14 mouse cellular contexts compared by ENCODE assay signal in the genomic region with DNA sequence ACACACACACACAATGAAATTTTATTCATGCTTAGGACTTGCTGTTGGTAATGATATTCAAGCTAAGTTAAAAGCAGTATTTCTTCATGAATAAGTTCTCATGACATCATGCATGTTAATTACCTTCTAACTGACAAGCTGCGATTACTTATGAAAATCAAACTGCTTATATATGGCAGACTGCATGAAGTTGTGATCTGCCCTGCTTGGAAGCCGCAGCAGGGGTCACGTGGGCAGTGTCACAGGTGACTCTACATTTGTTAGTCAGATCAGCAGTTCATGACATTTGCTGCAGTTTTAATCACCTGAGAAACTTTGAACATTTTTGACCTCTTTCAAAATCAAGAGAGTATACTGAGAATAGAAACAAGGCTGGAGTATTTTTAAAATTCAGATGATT.
"Had no signal": no experiment of that assay in that cellular context is flagged by ENCODE, and none has a peak within 500 bp of the region (broad histone marks: within the 10 kb centered on the region; RNA-seq: fewer than 3 reads in every experiment).

No protein-coding gene starts in this region.

- H3K9ac ChIP-seq: lung, embryonic 14.5 days; midbrain, embryonic 12.5 days; neural tube, embryonic 12.5 days; stomach, embryonic 15.5 days had no signal

- H3K4me3 ChIP-seq: midbrain, embryonic 10.5 days; midbrain, embryonic 12.5 days; neural tube, embryonic 12.5 days; stomach, embryonic 15.5 days had no signal

- H3K36me3 ChIP-seq: neural tube, embryonic 12.5 days; stomach, embryonic 15.5 days had no signal

- H3K27ac ChIP-seq: midbrain, embryonic 10.5 days; midbrain, embryonic 12.5 days; neural tube, embryonic 12.5 days; stomach, embryonic 15.5 days; stomach, postnatal 0 days had no signal

- H3K9me3 ChIP-seq: midbrain, embryonic 10.5 days; midbrain, embryonic 12.5 days; neural tube, embryonic 12.5 days; stomach, embryonic 15.5 days had no signal

- H3K4me2 ChIP-seq: lung, embryonic 14.5 days; midbrain, embryonic 12.5 days; neural tube, embryonic 12.5 days; stomach, embryonic 15.5 days had no signal

- H3K27me3 ChIP-seq: midbrain, embryonic 12.5 days; neural tube, embryonic 12.5 days; stomach, embryonic 15.5 days had no signal

- H3K4me1 ChIP-seq: midbrain, embryonic 12.5 days; stomach, embryonic 15.5 days had no signal

- DNase-seq: lung, adult 18-20 months; lung, embryonic 14.5 days; lung, postnatal 10 days; lung, postnatal 4 days; midbrain, embryonic 14.5 days; right cerebral cortex, postnatal 14 days; thymus, adult 2 months; thymus, postnatal 25 days; thymus, postnatal 4 days had no signal
